Mouse (Mus musculus): Measurements from ENCODE around the gene St8sia4. TPM values are rescaled to one million over a fixed set of nuclear protein-coding genes. Genes with fewer than 3 reads are reported as not detected.

St8sia4 gene
- polyA plus RNA-seq (2012; rRNA removed) = 3.9 and 4.1 TPM in 2 replicates

DNA sequence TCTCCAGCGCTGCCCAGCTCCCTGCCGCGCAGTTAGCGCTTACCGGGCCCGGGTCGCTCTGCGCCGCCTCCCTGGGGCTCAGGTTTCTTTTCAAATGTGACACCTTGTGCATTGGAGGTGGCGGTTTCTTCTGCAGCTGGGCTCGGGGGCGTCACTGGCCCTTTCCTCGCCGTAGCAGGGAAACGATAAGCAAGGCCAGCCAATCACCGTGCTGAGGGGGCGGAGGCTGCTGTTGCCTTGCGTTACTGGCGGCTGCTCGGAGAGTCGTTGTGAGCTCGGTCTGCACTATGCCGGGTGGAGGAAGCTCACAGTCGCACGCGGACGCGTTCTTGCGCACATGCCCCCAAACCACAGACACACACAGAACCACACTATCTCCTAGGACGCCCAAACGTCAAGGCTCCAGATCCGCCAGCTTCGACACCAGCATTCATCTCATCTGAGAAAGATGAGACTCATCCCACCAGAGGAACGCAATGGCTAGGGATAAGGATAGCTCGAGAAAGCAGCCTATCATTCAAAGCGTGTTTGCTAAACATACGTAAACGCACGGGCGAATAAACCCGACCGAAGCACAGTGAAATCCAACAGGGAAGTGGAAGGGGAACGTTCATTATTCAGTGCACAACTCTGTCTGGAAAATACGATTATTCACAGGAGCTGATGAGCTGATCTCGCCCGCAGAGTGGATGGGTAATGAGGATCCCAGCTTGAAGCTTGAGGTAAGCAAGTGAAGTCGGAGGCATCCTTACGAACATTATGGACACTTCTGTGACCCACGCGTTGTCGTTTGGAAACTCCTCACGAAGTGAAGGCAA lies at the start of gene St8sia4:
Gene St8sia4, minus strand, starts transcription at position 137 of the 818 bp plus-strand sequence.
- H3K27me3 ChIP-seq (ENCODE audit: control insufficient read depth, insufficient read depth, low read length) = no peaks in the 10 kb centered on the region
- TF ChIP-seq POLR2A (IDR thresholded peaks at IDR 0.05; ENCODE audit: control insufficient read depth, extremely low read depth, insufficient read depth, low read length, poor library complexity) (peak; percentile 98), CTCF (IDR thresholded peaks at IDR 0.05; ENCODE audit: borderline replicate concordance, control insufficient read depth, extremely low read depth, insufficient read depth, low read length, poor library complexity) (peak; percentile 58; the same call in 1 of the 2 replicates)
- peak; percentile 95 for DNase-seq
- H3K4me3 ChIP-seq (ENCODE audit: control insufficient read depth, insufficient read depth, low read length) = peak within 1 kb of the TSS; percentile 73
- peak within 1 kb of the TSS; percentile 90 for H3K27ac ChIP-seq (ENCODE audit: control insufficient read depth, insufficient read depth, low read length)
- H3K36me3 ChIP-seq (ENCODE audit: control insufficient read depth, insufficient read depth, low read length) = no peaks in the 10 kb centered on the region
- under 1% methylated on average over 52 of the region's 52 CpGs for WGBS
- H3K4me1 ChIP-seq (replicated peaks; ENCODE audit: control insufficient read depth, insufficient read depth, low read length) = peaks cover 12% of the 10 kb centered on the region

DNA sequence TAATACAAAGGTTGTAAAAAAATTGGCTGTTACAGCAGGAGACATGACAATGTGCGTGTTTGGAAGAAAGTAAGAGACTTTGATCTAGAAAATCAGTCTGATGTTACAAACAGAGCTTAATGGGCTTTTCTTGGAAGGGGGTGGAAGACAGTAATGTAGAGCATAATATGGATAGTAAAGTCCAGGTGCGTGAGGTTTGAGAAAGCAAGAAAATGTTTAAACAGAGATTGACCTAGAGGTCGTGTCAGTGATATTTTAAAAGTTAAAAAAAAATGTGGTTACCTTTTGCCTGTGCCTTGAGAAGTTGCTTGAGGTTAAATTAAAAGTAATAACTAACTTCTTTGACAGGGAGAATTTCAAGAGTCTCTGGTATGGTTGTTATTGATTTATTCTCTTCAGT lies 41.8 kb upstream of the St8sia4 start:
- Histone ChIP-seq H3K4me3 (ENCODE audit: control insufficient read depth, insufficient read depth, low read length) (no peak overlapping the region), H3K27ac (ENCODE audit: control insufficient read depth, insufficient read depth, low read length) (no peak overlapping the region), H3K27me3 (ENCODE audit: control insufficient read depth, insufficient read depth, low read length) (no peaks in the 10 kb centered on the region), H3K36me3 (ENCODE audit: control insufficient read depth, insufficient read depth, low read length) (no peaks in the 10 kb centered on the region), H3K4me1 (replicated peaks; ENCODE audit: control insufficient read depth, insufficient read depth, low read length) (no peaks in the 10 kb centered on the region)
- DNase-seq = no peak
- no peak for TF ChIP-seq CTCF (IDR thresholded peaks at IDR 0.05; ENCODE audit: borderline replicate concordance, control insufficient read depth, extremely low read depth, insufficient read depth, low read length, poor library complexity)
- TF ChIP-seq POLR2A (IDR thresholded peaks at IDR 0.05; ENCODE audit: control insufficient read depth, extremely low read depth, insufficient read depth, low read length, poor library complexity) = no peak
- 83% methylated on average over 3 of the region's 3 CpGs for WGBS

DNA sequence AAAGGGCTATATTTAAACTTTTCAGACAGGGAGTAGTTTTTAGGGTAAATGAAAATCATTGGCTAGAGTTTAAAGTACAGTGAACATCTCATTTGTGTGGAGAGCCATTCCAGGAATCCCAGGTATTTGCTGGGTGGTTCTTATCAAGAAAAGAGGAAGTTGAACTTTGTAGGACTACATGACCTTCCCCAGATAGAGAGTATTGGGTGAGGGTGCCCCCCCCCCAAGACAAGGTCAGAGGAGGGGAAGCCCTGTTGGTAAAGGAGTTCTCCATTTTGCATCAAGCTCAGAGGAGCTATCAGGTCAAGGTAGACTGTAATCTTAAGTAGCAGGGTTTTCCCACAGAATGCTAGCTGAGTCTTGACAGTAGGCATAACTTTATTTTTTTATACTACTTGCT lies 32.5 kb upstream of the St8sia4 start:
- H3K36me3 ChIP-seq (ENCODE audit: control insufficient read depth, insufficient read depth, low read length) = no peaks in the 10 kb centered on the region
- H3K4me1 ChIP-seq (replicated peaks; ENCODE audit: control insufficient read depth, insufficient read depth, low read length) = no peaks in the 10 kb centered on the region
- H3K27ac ChIP-seq (ENCODE audit: control insufficient read depth, insufficient read depth, low read length) = no peak overlapping the region
- DNase-seq = no peak
- H3K4me3 ChIP-seq (ENCODE audit: control insufficient read depth, insufficient read depth, low read length) = no peak overlapping the region
- H3K27me3 ChIP-seq (ENCODE audit: control insufficient read depth, insufficient read depth, low read length) = no peaks in the 10 kb centered on the region
- TF ChIP-seq POLR2A (IDR thresholded peaks at IDR 0.05; ENCODE audit: control insufficient read depth, extremely low read depth, insufficient read depth, low read length, poor library complexity) = no peak
- no peak for TF ChIP-seq CTCF (IDR thresholded peaks at IDR 0.05; ENCODE audit: borderline replicate concordance, control insufficient read depth, extremely low read depth, insufficient read depth, low read length, poor library complexity)

DNA sequence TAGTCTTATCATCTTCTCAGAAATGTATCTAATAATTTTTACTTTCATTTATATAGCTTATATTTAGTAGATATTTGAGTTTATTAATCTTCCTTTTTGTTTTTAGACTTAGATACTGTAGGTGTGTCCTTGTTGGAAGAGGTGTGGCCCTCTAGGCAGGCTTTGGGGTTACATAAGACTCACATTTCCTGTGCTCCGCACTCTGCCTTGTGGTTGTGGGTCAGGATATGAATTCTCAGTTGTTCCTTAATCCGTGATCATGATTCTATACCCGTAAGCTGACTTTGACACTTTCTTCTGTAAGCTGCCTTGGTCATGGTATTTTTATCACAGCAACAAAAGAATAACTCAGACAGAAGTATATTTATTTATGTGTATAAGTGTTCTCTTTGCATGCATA lies 6.7 kb upstream of the St8sia4 start:
- H3K4me1 ChIP-seq (replicated peaks; ENCODE audit: control insufficient read depth, insufficient read depth, low read length) = no peaks in the 10 kb centered on the region
- no peak overlapping the region for H3K4me3 ChIP-seq (ENCODE audit: control insufficient read depth, insufficient read depth, low read length)
- H3K36me3 ChIP-seq (ENCODE audit: control insufficient read depth, insufficient read depth, low read length) = no peaks in the 10 kb centered on the region
- no peaks in the 10 kb centered on the region for H3K27me3 ChIP-seq (ENCODE audit: control insufficient read depth, insufficient read depth, low read length)
- DNase-seq = no peak
- 11% methylated on average over 3 of the region's 3 CpGs for WGBS
- H3K27ac ChIP-seq (ENCODE audit: control insufficient read depth, insufficient read depth, low read length) = no peak overlapping the region
- no peak for TF ChIP-seq POLR2A (IDR thresholded peaks at IDR 0.05; ENCODE audit: control insufficient read depth, extremely low read depth, insufficient read depth, low read length, poor library complexity)
- TF ChIP-seq CTCF (IDR thresholded peaks at IDR 0.05; ENCODE audit: borderline replicate concordance, control insufficient read depth, extremely low read depth, insufficient read depth, low read length, poor library complexity) = no peak

DNA sequence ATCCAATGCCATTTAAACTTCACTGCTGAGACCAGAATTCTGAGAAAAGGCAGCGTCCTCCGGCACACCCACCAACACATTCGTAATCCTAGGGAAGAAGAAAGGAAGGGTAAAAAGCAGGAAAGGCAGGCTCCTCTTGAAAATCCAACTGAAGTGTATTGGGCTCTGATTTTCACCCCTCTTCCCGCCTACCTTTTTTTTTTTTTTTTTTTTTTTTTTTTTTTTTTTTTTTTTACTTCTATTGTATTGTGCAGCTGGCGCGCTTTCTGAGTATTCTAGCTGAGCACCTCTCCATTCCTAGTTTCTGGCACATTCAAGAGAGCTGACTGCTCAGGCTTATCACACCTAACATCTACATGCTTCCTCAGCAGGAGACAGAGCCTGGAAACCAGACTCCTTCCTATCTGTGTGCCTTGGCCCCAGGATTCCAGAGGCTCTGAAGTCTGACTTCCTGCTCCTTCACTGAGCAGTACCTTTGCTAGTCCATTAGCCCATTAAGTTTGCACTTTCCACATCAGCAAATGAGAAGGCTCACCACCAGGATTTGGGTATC lies 958 bp upstream of the St8sia4 start:
- peak; percentile 18 for DNase-seq
- TF ChIP-seq POLR2A (IDR thresholded peaks at IDR 0.05; ENCODE audit: control insufficient read depth, extremely low read depth, insufficient read depth, low read length, poor library complexity) (no peak), CTCF (IDR thresholded peaks at IDR 0.05; ENCODE audit: borderline replicate concordance, control insufficient read depth, extremely low read depth, insufficient read depth, low read length, poor library complexity) (no peak)
- H3K27me3 ChIP-seq (ENCODE audit: control insufficient read depth, insufficient read depth, low read length) = no peaks in the 10 kb centered on the region

DNA sequence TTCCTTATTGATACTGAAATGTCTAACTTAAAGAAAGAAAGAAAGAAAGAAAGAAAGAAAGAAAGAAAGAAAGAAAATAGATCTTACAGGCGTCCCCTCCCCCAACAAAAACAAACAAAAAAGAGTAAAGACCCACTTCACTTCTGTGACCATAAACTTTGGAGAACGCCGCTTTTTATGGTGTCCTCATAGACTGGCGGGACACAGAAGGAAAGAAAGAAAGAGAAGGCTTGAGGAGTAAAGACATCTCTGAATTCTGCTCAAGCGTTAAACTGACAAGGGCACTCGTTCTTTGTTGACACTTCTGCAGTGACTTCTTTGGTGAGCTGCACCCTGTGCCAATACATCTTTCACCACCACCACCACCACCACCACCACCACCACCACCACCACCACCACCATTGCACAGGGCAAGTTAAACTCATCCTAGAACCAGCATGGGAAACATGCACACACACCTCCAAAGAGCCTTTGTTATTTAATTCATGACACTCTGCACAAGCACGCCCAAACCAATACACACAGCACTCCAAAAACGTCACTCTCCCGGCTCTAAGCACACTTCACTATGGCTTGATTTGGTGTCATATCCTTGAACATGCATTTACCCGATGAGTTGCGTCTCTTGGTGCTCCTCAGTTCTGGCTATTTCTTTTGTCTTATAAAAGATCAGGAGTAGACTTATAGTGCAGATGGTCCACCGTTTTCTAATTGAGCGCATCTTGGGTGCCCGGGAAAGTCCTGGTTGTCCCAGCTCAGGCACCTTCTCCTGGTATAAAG lies 640 bp downstream of the St8sia4 start:
- H3K27ac ChIP-seq (ENCODE audit: control insufficient read depth, insufficient read depth, low read length) = peak overlapping the region; percentile 90
- DNase-seq = peak; percentile 29
- 0% methylated on average over 14 of the region's 14 CpGs for WGBS

More for the DNA sequence above, 958 bp upstream of the St8sia4 start:
- Histone ChIP-seq H3K27ac (ENCODE audit: control insufficient read depth, insufficient read depth, low read length) (peak overlapping the region; percentile 64; the same call in 1 of the 2 replicates), H3K36me3 (ENCODE audit: control insufficient read depth, insufficient read depth, low read length) (no peaks in the 10 kb centered on the region), H3K4me1 (replicated peaks; ENCODE audit: control insufficient read depth, insufficient read depth, low read length) (peaks cover 12% of the 10 kb centered on the region), H3K4me3 (ENCODE audit: control insufficient read depth, insufficient read depth, low read length) (peak overlapping the region; percentile 73)
- WGBS = 6% methylated on average over 6 of the region's 6 CpGs

More for the DNA sequence above, 640 bp downstream of the St8sia4 start:
- TF ChIP-seq POLR2A (IDR thresholded peaks at IDR 0.05; ENCODE audit: control insufficient read depth, extremely low read depth, insufficient read depth, low read length, poor library complexity) = no peak
- no peak for TF ChIP-seq CTCF (IDR thresholded peaks at IDR 0.05; ENCODE audit: borderline replicate concordance, control insufficient read depth, extremely low read depth, insufficient read depth, low read length, poor library complexity)
- Histone ChIP-seq H3K27me3 (ENCODE audit: control insufficient read depth, insufficient read depth, low read length) (no peaks in the 10 kb centered on the region), H3K36me3 (ENCODE audit: control insufficient read depth, insufficient read depth, low read length) (no peaks in the 10 kb centered on the region), H3K4me1 (replicated peaks; ENCODE audit: control insufficient read depth, insufficient read depth, low read length) (peaks cover 12% of the 10 kb centered on the region), H3K4me3 (ENCODE audit: control insufficient read depth, insufficient read depth, low read length) (peak overlapping the region; percentile 73)
